Mouse (Mus musculus) midbrain, embryonic 11.5 days (tissue): ENCODE results near the gene Eml5. TPM values are rescaled to one million over a fixed set of nuclear protein-coding genes. Genes with fewer than 3 reads are reported as not detected.
A peak's percentile ranks its signal among the peaks of the same experiment; 100 is the strongest.

Experiments used
- ATAC-seq: fragments of 200-750 bp; cut with Nextera tagmentation; 2 replicates; pipeline ENCODE4 v1.8.0; 2017; ENCODE audit warnings: moderate TSS enrichment, moderate library complexity; ENCODE audit not compliant: low FRiP score
- DNase-seq: peaks from one replicate; pipeline ENCODE4 v3.0.0; 2015; ENCODE audit warnings: low spot score; ENCODE audit errors: missing footprints
- H3K27ac ChIP-seq: fragments of 300-500 bp; sonication (generic); 2 replicates; pipeline ENCODE4 v1.5.1; 2014; ENCODE audit warnings: low read depth, low read length
- H3K27me3 ChIP-seq: fragments of 300-500 bp; sonication (generic); 2 replicates; pipeline ENCODE4 v1.6.1; 2014; ENCODE audit warnings: mild to moderate bottlenecking, low read length, moderate library complexity, mixed read lengths; ENCODE audit not compliant: control insufficient read depth, insufficient read depth
- H3K36me3 ChIP-seq: fragments of 300-500 bp; sonication (generic); 2 replicates; pipeline ENCODE4 v1.6.1; 2014; ENCODE audit warnings: mild to moderate bottlenecking, low read length, moderate library complexity, mixed read lengths; ENCODE audit not compliant: control insufficient read depth, insufficient read depth
- H3K4me1 ChIP-seq: fragments of 300-500 bp; sonication (generic); 2 replicates; pipeline ENCODE4 v1.6.1; 2014; ENCODE audit warnings: low read length; ENCODE audit not compliant: control insufficient read depth, insufficient read depth
- H3K4me2 ChIP-seq: fragments of 300-500 bp; sonication (generic); 2 replicates; pipeline ENCODE4 v1.6.1; 2014; ENCODE audit warnings: mild to moderate bottlenecking, moderate library complexity
- H3K4me3 ChIP-seq: fragments of 300-500 bp; sonication (generic); 2 replicates; pipeline ENCODE4 v1.5.1; 2014; ENCODE audit warnings: low read depth, low read length
- H3K9ac ChIP-seq: fragments of 300-500 bp; sonication (generic); 2 replicates; pipeline ENCODE4 v1.6.1; 2014; ENCODE audit warnings: low read length
- H3K9me3 ChIP-seq: fragments of 300-500 bp; sonication (generic); 2 replicates; pipeline ENCODE4 v1.6.1; 2016; ENCODE audit warnings: low read length; ENCODE audit not compliant: control insufficient read depth
- WGBS: fragments of 180-500 bp; shearing (Covaris S2); extraction: QIAGEN DNeasy Blood & Tissue Kit; methylation state at CpG from one replicate; pipeline ENCODE4 v1.1.7; 2014; 5-methylcytosine and 5-hydroxymethylcytosine counted together
- polyA plus RNA-seq: library from polyadenylated mRNA; unstranded; fragments of >200 nt; fragmentation: Nextera tagmentation; extraction: Ambion mirVana; gene quantifications from 2 replicates; pipeline ENCODE4 v1.2.1, GENCODE M21; 2014

Eml5 gene
- polyA plus RNA-seq, 1 experiment from 2014 or later, result 22.0 TPM

DNA sequence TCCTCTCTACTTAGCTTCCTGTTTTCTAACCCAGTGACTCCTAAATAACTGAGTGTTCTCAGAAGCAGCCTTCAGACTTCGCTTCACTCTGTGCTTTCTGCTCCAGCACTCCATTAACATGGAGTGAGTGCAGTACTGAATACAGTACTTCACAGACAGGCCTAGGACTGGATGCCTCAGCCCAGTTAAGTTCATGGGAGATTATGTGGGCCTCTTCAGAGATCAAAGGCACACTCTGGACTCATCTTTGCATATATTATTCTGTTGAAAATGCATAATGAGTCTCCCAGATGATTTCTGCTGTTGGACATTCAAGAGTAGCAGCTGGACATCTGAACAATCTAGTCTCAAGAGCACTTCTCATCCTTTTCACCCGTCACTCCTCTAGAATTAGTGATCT is 80.5 kb downstream of the Eml5 start:
- peak overlapping the region; percentile 56; the same call in 1 of the 2 replicates for H3K27ac ChIP-seq
- H3K9me3 ChIP-seq, result no peaks in the 10 kb centered on the region
- DNase-seq, result no peak
- H3K9ac ChIP-seq, result no peak overlapping the region
- WGBS, result 66% methylated on average over 2 of the region's 2 CpGs
- H3K4me3 ChIP-seq, result no peak overlapping the region
- H3K4me2 ChIP-seq, result no peak overlapping the region
- no peaks in the 10 kb centered on the region for H3K27me3 ChIP-seq
- no peaks in the 10 kb centered on the region for H3K4me1 ChIP-seq
- peaks cover 1% of the 10 kb centered on the region; the same call in 1 of the 2 replicates for H3K36me3 ChIP-seq
- ATAC-seq, result peak; percentile 86; the same call in 1 of the 2 replicates

DNA sequence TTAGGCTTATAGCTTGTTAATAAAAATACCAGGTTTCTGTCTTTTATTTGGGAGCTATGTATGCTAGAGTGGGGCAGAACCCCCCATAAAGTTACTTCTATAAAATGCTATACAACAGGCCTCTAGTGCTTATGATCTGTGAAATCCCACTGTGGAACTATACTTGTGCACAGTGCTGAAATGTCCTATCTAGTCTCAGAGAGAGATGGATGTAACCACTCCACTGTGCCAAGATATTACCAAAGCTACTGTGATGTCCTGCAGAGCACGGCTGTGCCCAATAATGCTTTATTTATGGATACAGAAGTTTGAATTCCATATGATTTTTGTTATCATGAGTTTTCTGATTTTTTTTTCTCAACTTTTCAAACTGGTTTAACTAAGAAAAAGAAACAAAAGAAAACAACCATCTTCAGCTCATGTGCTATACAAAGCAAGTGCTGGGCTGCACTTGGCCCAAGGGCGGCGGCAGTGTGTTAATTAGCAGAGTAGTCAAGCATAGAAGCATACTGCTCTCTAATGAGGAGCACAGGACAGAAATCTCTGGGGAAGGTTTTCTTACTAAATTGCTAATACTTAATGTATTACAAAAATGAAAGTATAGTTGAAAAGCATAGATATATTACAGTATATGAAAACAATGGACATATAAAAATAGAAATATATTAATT is 97.1 kb downstream of the Eml5 start:
- DNase-seq, result no peak
- Histone ChIP-seq H3K27ac (no peak overlapping the region), H3K36me3 (peaks cover 8% of the 10 kb centered on the region; the same call in 1 of the 2 replicates), H3K9me3 (no peaks in the 10 kb centered on the region), H3K9ac (no peak overlapping the region), H3K4me3 (no peak overlapping the region), H3K4me2 (no peak overlapping the region), H3K4me1 (no peaks in the 10 kb centered on the region), H3K27me3 (no peaks in the 10 kb centered on the region)
- WGBS, result 87% methylated on average over 3 of the region's 3 CpGs
- no peak for ATAC-seq

DNA sequence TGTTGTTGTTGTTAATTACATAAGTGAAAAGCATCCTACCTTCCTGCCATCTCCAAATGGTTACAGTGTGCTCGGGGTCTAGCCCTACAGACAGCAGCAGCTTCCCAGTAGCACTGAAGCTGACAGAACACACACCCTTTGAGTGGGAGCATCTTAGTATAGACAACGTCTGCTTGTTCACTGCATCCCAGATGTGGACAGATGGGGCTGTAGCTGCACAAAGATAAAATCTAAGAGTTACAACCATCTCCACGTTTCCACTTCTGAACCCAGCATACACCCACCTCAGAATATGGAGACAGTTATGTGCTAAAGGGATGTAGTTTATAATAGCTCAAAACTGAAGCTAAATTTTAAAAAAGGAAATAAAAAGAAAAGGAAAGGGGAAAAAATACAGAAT is 99.0 kb downstream of the Eml5 start:
- no peak overlapping the region for H3K4me2 ChIP-seq

DNA sequence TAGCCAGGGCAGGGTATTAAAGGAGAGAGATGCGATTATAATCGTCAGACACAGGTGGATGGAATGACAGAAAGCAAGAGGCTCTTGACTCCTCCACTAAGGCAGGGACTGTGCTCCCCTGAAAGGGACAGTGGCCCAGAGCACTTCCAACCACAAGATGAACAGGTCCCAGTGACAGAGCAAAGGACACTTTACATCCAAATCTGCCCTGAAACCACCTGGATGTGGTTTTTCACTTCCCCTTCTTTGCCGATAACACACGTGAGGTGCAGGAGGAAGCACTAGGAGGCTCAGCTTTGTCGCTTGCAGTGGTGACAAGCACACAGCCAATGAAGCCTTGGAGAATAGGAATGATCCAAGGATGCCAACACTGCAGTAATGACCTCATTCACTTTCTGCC is 101.0 kb downstream of the Eml5 start:
- H3K9me3 ChIP-seq, result no peaks in the 10 kb centered on the region
- DNase-seq, result no peak
- no peaks in the 10 kb centered on the region for H3K27me3 ChIP-seq
- no peak overlapping the region for H3K4me2 ChIP-seq
- no peak for ATAC-seq
- H3K4me3 ChIP-seq, result no peak overlapping the region
- H3K36me3 ChIP-seq, result peaks cover 8% of the 10 kb centered on the region; the same call in 1 of the 2 replicates
- 92% methylated on average over 5 of the region's 5 CpGs for WGBS
- no peaks in the 10 kb centered on the region for H3K4me1 ChIP-seq
- no peak overlapping the region for H3K27ac ChIP-seq
- no peak overlapping the region for H3K9ac ChIP-seq

More for the DNA sequence above, 99.0 kb downstream of the Eml5 start:
- no peaks in the 10 kb centered on the region for H3K27me3 ChIP-seq
- no peak overlapping the region for H3K4me3 ChIP-seq
- H3K36me3 ChIP-seq, result peaks cover 8% of the 10 kb centered on the region; the same call in 1 of the 2 replicates
- H3K9ac ChIP-seq, result no peak overlapping the region
- no peak overlapping the region for H3K27ac ChIP-seq
- H3K4me1 ChIP-seq, result no peaks in the 10 kb centered on the region
- DNase-seq, result no peak
- H3K9me3 ChIP-seq, result no peaks in the 10 kb centered on the region
- 88% methylated on average over 3 of the region's 3 CpGs for WGBS
- no peak for ATAC-seq

DNA sequence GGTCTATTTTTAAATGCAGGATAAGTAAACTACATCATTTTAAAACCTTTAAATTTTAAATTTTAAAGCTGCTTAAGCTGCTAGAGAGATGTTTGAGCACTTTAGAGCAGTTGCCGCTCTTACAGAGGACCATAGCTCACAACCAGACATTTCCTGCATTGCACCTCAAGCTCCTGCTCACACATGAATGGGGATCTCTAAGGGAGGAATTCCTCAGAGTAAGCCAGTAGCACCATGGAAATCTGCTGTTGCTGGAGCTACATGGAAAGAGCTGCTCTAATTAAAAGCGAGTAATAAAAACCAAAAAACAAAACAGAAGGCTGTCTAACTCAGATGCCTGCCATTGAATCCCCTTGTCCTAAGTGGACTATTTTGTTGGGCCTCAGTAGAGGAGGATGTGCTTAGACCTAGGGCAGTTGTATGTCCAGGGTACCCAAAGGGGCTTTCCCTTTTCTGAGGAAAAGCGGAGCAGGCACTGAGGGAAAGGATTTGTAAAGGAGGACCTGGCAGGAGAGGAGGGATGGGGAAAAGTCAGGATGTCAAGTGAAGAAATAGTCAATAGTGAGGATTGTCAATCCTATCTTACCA is 105.5 kb downstream of the Eml5 start:
- Histone ChIP-seq H3K27ac (no peak overlapping the region), H3K9me3 (no peaks in the 10 kb centered on the region), H3K9ac (no peak overlapping the region), H3K36me3 (peaks cover 15% of the 10 kb centered on the region; the same call in 1 of the 2 replicates), H3K27me3 (no peaks in the 10 kb centered on the region), H3K4me3 (no peak overlapping the region), H3K4me1 (peaks cover 4% of the 10 kb centered on the region; the same call in 1 of the 2 replicates), H3K4me2 (no peak overlapping the region)
- DNase-seq (no peak), ATAC-seq (no peak)
- 91% methylated on average over 3 of the region's 3 CpGs for WGBS

DNA sequence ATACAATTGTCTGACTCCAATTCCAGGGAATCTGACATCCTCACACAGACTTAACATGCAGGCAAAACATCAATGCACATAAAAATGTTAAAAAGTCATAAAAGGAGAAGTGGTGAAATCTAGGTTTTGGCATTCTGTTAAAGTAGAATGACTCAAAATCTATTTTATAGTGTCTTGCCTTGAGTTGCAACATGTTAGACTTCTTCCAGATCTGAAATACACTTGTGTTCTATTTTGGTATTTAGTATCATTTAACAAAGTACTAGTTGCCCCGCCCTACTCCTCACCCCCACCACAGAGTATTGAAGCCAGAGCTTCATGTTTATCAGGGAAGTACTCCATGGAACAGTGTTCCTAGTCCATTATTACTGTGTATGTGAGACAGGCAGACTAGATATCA is 117.0 kb downstream of the Eml5 start:
- H3K4me2 ChIP-seq, result no peak overlapping the region
- no peaks in the 10 kb centered on the region for H3K9me3 ChIP-seq
- H3K4me1 ChIP-seq, result no peaks in the 10 kb centered on the region
- WGBS, result 94% methylated on average over 1 of the region's 1 CpGs
- H3K27ac ChIP-seq, result no peak overlapping the region
- ATAC-seq, result no peak
- H3K27me3 ChIP-seq, result no peaks in the 10 kb centered on the region
- H3K4me3 ChIP-seq, result no peak overlapping the region
- no peak for DNase-seq
- peaks cover 20% of the 10 kb centered on the region for H3K36me3 ChIP-seq
- H3K9ac ChIP-seq, result no peak overlapping the region

DNA sequence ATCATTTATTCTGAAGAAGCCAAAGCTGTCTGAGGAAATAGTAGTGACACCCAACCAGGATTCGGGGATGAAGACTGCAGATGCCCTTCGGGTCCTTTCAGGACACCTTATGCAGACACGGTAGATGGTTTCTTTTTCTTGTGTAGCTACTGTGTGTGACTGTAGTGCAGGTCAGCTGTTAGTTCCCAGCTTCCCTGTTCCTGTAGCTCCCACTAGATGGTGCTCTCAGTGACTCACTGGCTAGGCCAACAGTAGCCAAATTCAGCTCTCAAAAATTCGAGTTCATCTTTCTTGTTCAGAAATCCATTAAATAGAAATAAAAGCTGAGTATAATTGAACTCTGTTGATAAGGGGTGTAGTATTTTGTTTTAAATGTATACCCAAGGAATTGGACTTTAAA is 122.1 kb downstream of the Eml5 start:
- DNase-seq (no peak), ATAC-seq (0 out of 2 replicates have a peak, but pooled peaks have one; percentile 58)
- Histone ChIP-seq H3K9ac (no peak overlapping the region), H3K27me3 (no peaks in the 10 kb centered on the region), H3K36me3 (peaks cover 19% of the 10 kb centered on the region), H3K4me2 (no peak overlapping the region), H3K27ac (no peak overlapping the region), H3K9me3 (no peaks in the 10 kb centered on the region), H3K4me1 (no peaks in the 10 kb centered on the region), H3K4me3 (no peak overlapping the region)
- 85% methylated on average over 4 of the region's 4 CpGs for WGBS

DNA sequence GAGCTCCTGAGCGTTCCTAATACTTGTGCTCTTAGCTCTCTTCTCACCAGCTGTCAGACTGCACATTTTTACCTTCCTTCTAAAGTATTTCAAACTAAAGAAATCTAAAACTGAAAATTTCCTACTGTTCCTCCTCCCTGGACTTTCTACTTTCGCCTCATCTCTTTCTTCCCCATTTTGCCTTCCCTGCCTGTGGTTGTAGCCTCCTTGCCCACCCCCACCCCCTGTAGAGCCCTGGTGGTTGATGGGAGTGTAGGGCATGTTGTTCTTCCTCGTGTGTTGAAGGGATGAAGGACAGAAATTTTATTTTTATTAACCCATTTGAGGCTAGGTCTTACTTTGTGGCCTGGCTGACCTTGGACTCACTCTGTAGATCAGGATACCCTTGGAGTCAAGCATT is 123.8 kb downstream of the Eml5 start:
- Histone ChIP-seq H3K9ac (no peak overlapping the region), H3K4me1 (no peaks in the 10 kb centered on the region), H3K9me3 (no peaks in the 10 kb centered on the region), H3K27ac (no peak overlapping the region), H3K4me3 (no peak overlapping the region), H3K27me3 (no peaks in the 10 kb centered on the region), H3K36me3 (peaks cover 19% of the 10 kb centered on the region), H3K4me2 (no peak overlapping the region)
- DNase-seq, result no peak
- 82% methylated on average over 3 of the region's 3 CpGs for WGBS
- ATAC-seq, result no peak

DNA sequence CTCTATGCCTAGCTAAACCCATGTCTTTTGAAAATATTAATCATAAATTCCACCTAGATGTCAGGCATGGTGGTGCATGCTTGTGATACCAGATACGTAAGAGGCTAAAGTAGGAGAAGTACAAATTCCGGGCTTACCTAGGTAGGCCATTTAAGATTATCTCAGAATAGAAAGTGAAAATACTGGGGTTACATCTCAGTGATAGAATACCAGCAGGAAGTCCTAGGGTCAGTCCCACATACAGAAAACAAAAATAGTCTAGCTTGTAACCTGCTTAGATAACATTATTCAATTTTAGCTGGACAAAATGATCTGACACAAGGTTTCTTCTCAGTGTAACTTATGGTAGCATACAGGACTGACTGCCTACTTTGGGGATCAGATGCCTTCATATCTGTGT is 135.0 kb downstream of the Eml5 start:
- Histone ChIP-seq H3K4me2 (no peak overlapping the region), H3K4me3 (no peak overlapping the region), H3K27ac (no peak overlapping the region), H3K4me1 (no peaks in the 10 kb centered on the region), H3K27me3 (no peaks in the 10 kb centered on the region), H3K9me3 (no peaks in the 10 kb centered on the region), H3K9ac (no peak overlapping the region), H3K36me3 (peaks cover 2% of the 10 kb centered on the region; the same call in 1 of the 2 replicates)
- DNase-seq, result no peak
- WGBS, result 100% methylated on average over 2 of the region's 2 CpGs
- ATAC-seq, result no peak
